ENCODE assay signal across 28 mouse cellular contexts in genomic region chr13:20109987-20110680, GRCm38 (mm10). TPM values are rescaled to one million over a fixed set of nuclear protein-coding genes. Genes with fewer than 3 reads are reported as not detected.
DNase-seq lines count a peak whose midpoint lies in the region; ATAC-seq and TF ChIP-seq lines count a peak whose summit lies in the region.
"Had no signal": no experiment of that assay in that cellular context is flagged by ENCODE, and none has a peak within 500 bp of the region (broad histone marks: within the 10 kb centered on the region; RNA-seq: fewer than 3 reads in every experiment).

No protein-coding gene starts in this region.

- H3K9me3 ChIP-seq in lung, embryonic 14.5 days (ENCODE audit: low read depth, low read length), result no peaks in the 10 kb centered on the region
- no peaks in the 10 kb centered on the region for H3K9me3 ChIP-seq in forebrain, postnatal 0 days (ENCODE audit: low read length)
- H3K9me3 ChIP-seq: heart, embryonic 13.5 days; liver, embryonic 13.5 days; neural tube, embryonic 15.5 days had no signal

- H3K27ac ChIP-seq in lung, embryonic 14.5 days (ENCODE audit: low read depth), result peak overlapping the region; percentile 5; the same call in 1 of the 2 replicates
- H3K27ac ChIP-seq in forebrain, postnatal 0 days (ENCODE audit: low read depth, low read length), result 0 out of 2 replicates have a peak overlapping the region, but pooled peaks have one; percentile 45
- H3K27ac ChIP-seq: heart, embryonic 13.5 days; hindbrain, embryonic 14.5 days; liver, embryonic 13.5 days; neural tube, embryonic 15.5 days had no signal

- H3K4me2 ChIP-seq in lung, embryonic 14.5 days, result no peak overlapping the region
- no peak overlapping the region for H3K4me2 ChIP-seq in forebrain, postnatal 0 days (ENCODE audit: low read depth)
- H3K4me2 ChIP-seq: heart, embryonic 13.5 days; hindbrain, embryonic 14.5 days; liver, embryonic 13.5 days; neural tube, embryonic 15.5 days had no signal

- H3K9ac ChIP-seq in lung, embryonic 14.5 days, result no peak overlapping the region
- H3K9ac ChIP-seq in forebrain, postnatal 0 days, result no peak overlapping the region
- H3K9ac ChIP-seq: heart, embryonic 13.5 days; hindbrain, embryonic 14.5 days; liver, embryonic 13.5 days; neural tube, embryonic 15.5 days had no signal

- no peaks in the 10 kb centered on the region for H3K27me3 ChIP-seq in lung, embryonic 14.5 days (ENCODE audit: insufficient read depth, low read length)
- peaks cover 31% of the 10 kb centered on the region for H3K27me3 ChIP-seq in forebrain, postnatal 0 days (ENCODE audit: insufficient read depth, low read length)
- H3K27me3 ChIP-seq: CH12.LX; heart, embryonic 13.5 days; neural tube, embryonic 15.5 days had no signal

- no peak for TF ChIP-seq POLR2A in brain, embryonic 14.5 days (IDR thresholded peaks at IDR 0.05; ENCODE audit: borderline replicate concordance, extremely low read depth, insufficient read depth, insufficient read length, poor library complexity, severe bottlenecking)

- TF ChIP-seq CTCF in lung, embryonic 14.5 days (IDR thresholded peaks at IDR 0.05; ENCODE audit: low read depth), result no peak
- no peak for TF ChIP-seq CTCF in brain, embryonic 14.5 days (IDR thresholded peaks at IDR 0.05; ENCODE audit: borderline replicate concordance, extremely low read depth, insufficient read depth, insufficient read length)
- TF ChIP-seq CTCF in forebrain, postnatal 0 days (IDR thresholded peaks at IDR 0.05; ENCODE audit: low read depth), result no peak

- DNase-seq in adrenal gland, postnatal 25 days, result peak; percentile 25
- no peak for DNase-seq in adrenal gland, adult 8-10 months
- no peak for DNase-seq in lung, embryonic 14.5 days
- no peak for DNase-seq in lung, postnatal 10 days
- peak; percentile 74 for DNase-seq in brain, embryonic 14.5 days (ENCODE audit: low read depth)
- DNase-seq in forebrain, postnatal 0 days, result no peak
- DNase-seq in embryo, embryonic 11 days, result no peak
- DNase-seq in frontal cortex, adult 2 months (ENCODE audit: extremely low spot score in 1 of 2, low spot score in 1 of 2), result no peak
- DNase-seq: adrenal gland, postnatal 10 days; cerebellum, adult 18-20 months; cerebellum, postnatal 10 days; gastrocnemius, postnatal 36 days; heart, postnatal 10 days; kidney, adult 9 months; kidney, postnatal 10 days; layer of hippocampus, postnatal 36 days; left cerebral cortex, postnatal 4 days; liver, embryonic 13.5 days; lung, adult 18-20 months; lung, postnatal 36 days; retina, postnatal 1 day; right cerebral cortex, postnatal 14 days had no signal

- ATAC-seq in lung, embryonic 14.5 days (ENCODE audit: insufficient read depth), result no peak
- peak; percentile 45; the same call in 1 of the 2 replicates for ATAC-seq in forebrain, postnatal 0 days
- ATAC-seq: intestine, postnatal 0 days had no signal

- H3K36me3 ChIP-seq in lung, embryonic 14.5 days (ENCODE audit: insufficient read depth), result no peaks in the 10 kb centered on the region
- no peaks in the 10 kb centered on the region for H3K36me3 ChIP-seq in forebrain, postnatal 0 days (ENCODE audit: insufficient read depth)
- H3K36me3 ChIP-seq: heart, embryonic 13.5 days; liver, embryonic 13.5 days; neural tube, embryonic 15.5 days had no signal

- no peak overlapping the region for H3K4me3 ChIP-seq in lung, embryonic 14.5 days (ENCODE audit: low read depth, low read length)
- no peak overlapping the region for H3K4me3 ChIP-seq in forebrain, postnatal 0 days (ENCODE audit: low read depth, low read length)
- H3K4me3 ChIP-seq: heart, embryonic 13.5 days; liver, embryonic 13.5 days; neural tube, embryonic 15.5 days had no signal

- WGBS in lung, embryonic 14.5 days, result 42% methylated on average over 11 of the region's 11 CpGs
- WGBS in forebrain, postnatal 0 days, result 39% methylated on average over 11 of the region's 11 CpGs

- peaks cover 40% of the 10 kb centered on the region for H3K4me1 ChIP-seq in lung, embryonic 14.5 days (ENCODE audit: insufficient read depth)
- H3K4me1 ChIP-seq in forebrain, postnatal 0 days (ENCODE audit: insufficient read depth), result no peaks in the 10 kb centered on the region

RNA-seq across cellular contexts. Expression of gene Elmo1, which starts 19.7 kb away (rescaled TPM):
- 18.8 and 22.2 TPM in 2 replicates for total RNA-seq in adrenal gland, postnatal 25 days (2021)
- total RNA-seq in adrenal gland, adult 8-10 months (2022), result 10 to 100 TPM; 10.9 to 15.1 (median 13.8) TPM
- 37.8 and 38.5 TPM in 2 replicates for polyA plus RNA-seq in lung, embryonic 14.5 days (2014; fragmentation: Nextera tagmentation; extraction: Ambion mirVana)
- polyA plus RNA-seq in brain, embryonic 14.5 days (2012; rRNA removed), result 38.6 and 46.9 TPM in 2 replicates
- total RNA-seq in forebrain, postnatal 0 days (2014; rRNA removed), result 25.8 and 30.9 TPM in 2 replicates
- polyA plus RNA-seq in forebrain, postnatal 0 days (2015; fragmentation: Nextera tagmentation; extraction: Ambion mirVana), result 25.5 and 33.5 TPM in 2 replicates
- polyA plus RNA-seq in frontal cortex, adult 2 months (2012; rRNA removed), result 60.3 and 60.6 TPM in 2 replicates
- polyA plus RNA-seq: C2C12 had no signal

Comparison
In these comparisons a context has a peak if more than half of its experiments do, and no peak if none do; other contexts are left out.
1. DNase-seq: peak in adrenal gland, postnatal 25 days (single experiment) and brain, embryonic 14.5 days (single experiment); none in adrenal gland, adult 8-10 months (single experiment), lung, embryonic 14.5 days (single experiment), lung, postnatal 10 days (single experiment), forebrain, postnatal 0 days (single experiment), embryo, embryonic 11 days (single experiment) and frontal cortex, adult 2 months (0 of 2).